Mouse (Mus musculus) MEL (cell line): Measurements from ENCODE around the gene Ifi27l2a. TPM values are rescaled to one million over a fixed set of nuclear protein-coding genes. Genes with fewer than 3 reads are reported as not detected.

Experiments
- DNase-seq: peaks from one replicate; pipeline ENCODE4 v3.0.0; 2011; ENCODE audit warnings: low read depth, low spot score
- H3K27ac ChIP-seq: 2 replicates; pipeline ENCODE4 v1.5.1; 2012; ENCODE audit warnings: low read depth, mild to moderate bottlenecking, control low read depth, low read length, moderate library complexity; ENCODE audit not compliant: control insufficient read depth
- H3K27me3 ChIP-seq, 2 experiments: fragments of 150-350 bp in 1 of 2; sonication (generic) in 1 of 2; 2 replicates each; pipeline ENCODE4 v1.6.1; 2012; ENCODE audit warnings: low read length in 2 of 2, mild to moderate bottlenecking in 2 of 2, improper control_type of control experiment in 1 of 2, moderate library complexity in 1 of 2; ENCODE audit not compliant: insufficient read depth in 2 of 2, control insufficient read depth in 1 of 2
- H3K36me3 ChIP-seq, 2 experiments: 2 replicates each; pipeline ENCODE4 v1.6.1; 2012 to 2014; ENCODE audit warnings: low read length in 2 of 2, improper control_type of control experiment in 1 of 2, inconsistent platforms in 1 of 2, mild to moderate bottlenecking in 1 of 2; ENCODE audit not compliant: insufficient read depth in 2 of 2, control insufficient read depth in 1 of 2
- H3K4me1 ChIP-seq, 2 experiments: fragments of 150-350 bp in 1 of 2; sonication (generic) in 1 of 2; 2 replicates each; pipeline ENCODE4 v1.6.1; 2012; ENCODE audit warnings: low read length in 2 of 2, improper control_type of control experiment in 1 of 2, mild to moderate bottlenecking in 1 of 2; ENCODE audit not compliant: insufficient read depth in 2 of 2, control insufficient read depth in 1 of 2
- H3K4me3 ChIP-seq, 2 experiments: fragments of 150-350 bp in 1 of 2; sonication (generic) in 1 of 2; 2 replicates each; pipeline ENCODE4 v1.5.1; 2012; ENCODE audit warnings: low read depth in 2 of 2, low read length in 2 of 2, mild to moderate bottlenecking in 2 of 2, moderate library complexity in 2 of 2, control low read depth in 1 of 2, improper control_type of control experiment in 1 of 2; ENCODE audit not compliant: control insufficient read depth in 1 of 2, insufficient read depth in 1 of 2
- H3K79me2 ChIP-seq: 2 replicates; pipeline ENCODE4 v1.6.1; 2012; ENCODE audit warnings: mild to moderate bottlenecking, low read length, moderate library complexity; ENCODE audit not compliant: control insufficient read depth, poor library complexity, insufficient read depth
- H3K9ac ChIP-seq: 2 replicates; pipeline ENCODE4 v1.6.1; 2012; ENCODE audit warnings: low read depth, mild to moderate bottlenecking, control low read depth, low read length, moderate library complexity; ENCODE audit not compliant: control insufficient read depth, poor library complexity, severe bottlenecking
- H3K9me3 ChIP-seq: fragments of 150-350 bp; sonication (generic); replicated peaks from 2 replicates; pipeline ENCODE4 v1.6.1; 2012; ENCODE audit warnings: mild to moderate bottlenecking, low read length, improper control_type of control experiment, moderate library complexity; ENCODE audit not compliant: insufficient read depth
- BHLHE40 ChIP-seq: IDR thresholded peaks from 2 replicates; pipeline ENCODE4 v1.6.1; 2012; ENCODE audit warnings: low read depth, mild to moderate bottlenecking, inconsistent platforms, low read length, improper control_type of control experiment, borderline replicate concordance
- CHD2 ChIP-seq: IDR thresholded peaks from 2 replicates; pipeline ENCODE4 v1.6.1; 2011; ENCODE audit warnings: low read length, improper control_type of control experiment
- ELF1 ChIP-seq: IDR thresholded peaks from 2 replicates; pipeline ENCODE4 v1.6.1; 2014; ENCODE audit warnings: low read depth, mild to moderate bottlenecking, inconsistent platforms, low read length, improper control_type of control experiment, moderate library complexity
- EP300 ChIP-seq, 2 experiments: IDR thresholded peaks; 2 replicates each; pipeline ENCODE4 v1.6.1; 2011; ENCODE audit warnings: improper control_type of control experiment in 2 of 2, low read length in 2 of 2, low read depth in 1 of 2, mild to moderate bottlenecking in 1 of 2
- GABPA ChIP-seq: IDR thresholded peaks from 2 replicates; pipeline ENCODE4 v1.6.1; 2012; ENCODE audit warnings: low read depth, mild to moderate bottlenecking, inconsistent platforms, low read length, improper control_type of control experiment, moderate library complexity
- GATA1 ChIP-seq: IDR thresholded peaks from 2 replicates; pipeline ENCODE4 v1.6.1; 2011; ENCODE audit warnings: low read depth, low read length, improper control_type of control experiment
- HCFC1 ChIP-seq: IDR thresholded peaks from 2 replicates; pipeline ENCODE4 v1.6.1; 2012; ENCODE audit warnings: low read depth, mild to moderate bottlenecking, inconsistent platforms, low read length, improper control_type of control experiment, moderate library complexity
- MAX ChIP-seq: IDR thresholded peaks from 2 replicates; pipeline ENCODE4 v1.6.1; 2011; ENCODE audit warnings: low read length, improper control_type of control experiment
- MXI1 ChIP-seq: IDR thresholded peaks from 2 replicates; pipeline ENCODE4 v1.6.1; 2011; ENCODE audit warnings: mild to moderate bottlenecking, low read depth, low read length, improper control_type of control experiment
- NELFE ChIP-seq: IDR thresholded peaks from 2 replicates; pipeline ENCODE4 v1.6.1; 2011; ENCODE audit warnings: low read depth, low read length, improper control_type of control experiment
- POLR2AphosphoS2 ChIP-seq: IDR thresholded peaks from 2 replicates; pipeline ENCODE4 v1.6.1; 2011; ENCODE audit warnings: low read length, improper control_type of control experiment
- RCOR1 ChIP-seq: IDR thresholded peaks from 2 replicates; pipeline ENCODE4 v1.6.1; 2012; ENCODE audit warnings: low read depth, mild to moderate bottlenecking, inconsistent platforms, low read length, improper control_type of control experiment
- SMC3 ChIP-seq: IDR thresholded peaks from 2 replicates; pipeline ENCODE4 v1.6.1; 2011; ENCODE audit warnings: low read depth, low read length, improper control_type of control experiment
- TAL1 ChIP-seq: IDR thresholded peaks from 2 replicates; pipeline ENCODE4 v1.6.1; 2012; ENCODE audit warnings: mild to moderate bottlenecking, inconsistent platforms, low read length, moderate library complexity, mixed read lengths
- TBP ChIP-seq: IDR thresholded peaks from 2 replicates; pipeline ENCODE4 v1.8.0; 2011; ENCODE audit warnings: low read depth, low read length, improper control_type of control experiment
- UBTF ChIP-seq: IDR thresholded peaks from 2 replicates; pipeline ENCODE4 v1.6.1; 2012; ENCODE audit warnings: low read depth, mild to moderate bottlenecking, inconsistent platforms, low read length, improper control_type of control experiment, moderate library complexity, borderline replicate concordance; ENCODE audit not compliant: insufficient read depth
- ZKSCAN1 ChIP-seq: IDR thresholded peaks from 2 replicates; pipeline ENCODE4 v1.6.1; 2012; ENCODE audit warnings: low read depth, mild to moderate bottlenecking, inconsistent platforms, low read length, improper control_type of control experiment, moderate library complexity
- polyA plus RNA-seq, 2 experiments: library from polyadenylated mRNA; stranded (reverse) in 1 of 2; unstranded in 1 of 2; fragments of >175 nt in 1 of 2; fragments of >200 nt in 1 of 2; gene quantifications; 2 replicates each; pipeline versions ENCODE4 v1.2.1 to v1.2.4; 2012; ENCODE audit warnings: low replicate concordance in 2 of 2, low read depth in 1 of 2; ENCODE audit not compliant: insufficient read length in 2 of 2, insufficient read depth in 1 of 2, missing spikeins in 1 of 2
- total RNA-seq: library from RNA; depleted of rRNA; stranded (reverse); fragments of 300-350 nt; gene quantifications from 2 replicates; pipeline ENCODE4 v1.2.3, GENCODE M21; 2012

Ifi27l2a gene
- total and polyA plus RNA-seq, 3 experiments = 3.2 to 3.5 TPM; not detected in 1

- Histone ChIP-seq H3K27ac (no peak overlapping the region), H3K4me1 (no peaks in the 10 kb centered on the region), H3K9me3 (no peaks in the 10 kb centered on the region), H3K9ac (no peak overlapping the region), H3K79me2 (no peaks in the 10 kb centered on the region), H3K36me3 (no peaks in the 10 kb centered on the region), H3K27me3 (peaks cover 5 to 6% of the 10 kb centered on the region in 2 experiments; a peak in 2 of 4 replicates), H3K4me3 (no peak overlapping the region)
- DNase-seq = no peak
- no peak for TF ChIP-seq ELF1
- no peak for TF ChIP-seq POLR2AphosphoS2
- TF ChIP-seq NELFE = no peak
- no peak for TF ChIP-seq GABPA
- TF ChIP-seq MAX = no peak
- no peak for TF ChIP-seq CHD2
Observed at GRCm38 (mm10) chr12:103477461-103478015, 34.1 kb upstream of the Ifi27l2a start.

GRCm38 (mm10) chr12:103476779-103477389 lies 33.4 kb upstream of the Ifi27l2a start:
- Histone ChIP-seq H3K27me3 (peaks cover 5 to 6% of the 10 kb centered on the region in 2 experiments; a peak in 2 of 4 replicates), H3K4me1 (no peaks in the 10 kb centered on the region), H3K9me3 (no peaks in the 10 kb centered on the region), H3K9ac (no peak overlapping the region), H3K36me3 (no peaks in the 10 kb centered on the region), H3K79me2 (no peaks in the 10 kb centered on the region), H3K4me3 (no peak overlapping the region), H3K27ac (no peak overlapping the region)
- TF ChIP-seq GABPA (no peak), CHD2 (no peak), GATA1 (no peak), EP300 (IDR thresholded peaks at IDR 0.05; ENCODE audit: low read depth in 1 of 2, low read length in 2 of 2) (no peak), BHLHE40 (no peak)
- DNase-seq = no peak

GRCm38 (mm10) chr12:103474481-103474880 lies 31.0 kb upstream of the Ifi27l2a start:
- TF ChIP-seq BHLHE40 (no peak), CHD2 (no peak), TBP (no peak), NELFE (no peak), UBTF (no peak), MXI1 (no peak), TAL1 (no peak), GATA1 (no peak), RCOR1 (no peak), SMC3 (no peak), ZKSCAN1 (no peak), HCFC1 (no peak), ELF1 (no peak)
- no peaks in the 10 kb centered on the region for H3K36me3 ChIP-seq
- H3K27ac ChIP-seq = no peak overlapping the region
- H3K4me1 ChIP-seq = no peaks in the 10 kb centered on the region
- peaks cover 5 to 6% of the 10 kb centered on the region in 2 experiments; a peak in 2 of 4 replicates for H3K27me3 ChIP-seq
- no peak for DNase-seq
- H3K9ac ChIP-seq = no peak overlapping the region
- H3K9me3 ChIP-seq = no peaks in the 10 kb centered on the region
- H3K4me3 ChIP-seq = no peak overlapping the region
- no peaks in the 10 kb centered on the region for H3K79me2 ChIP-seq
